Mouse (Mus musculus) embryonic facial prominence, embryonic 13.5 days (tissue): Measurements from ENCODE around the gene Gm28051. TPM values are rescaled to one million over a fixed set of nuclear protein-coding genes. Genes with fewer than 3 reads are reported as not detected.

Experiments used
- ATAC-seq: fragments of 200-750 bp; cut with Nextera tagmentation; 2 replicates; pipeline ENCODE4 v1.8.0; 2017; ENCODE audit warnings: low read depth; ENCODE audit not compliant: insufficient number of reproducible peaks, insufficient read depth, low FRiP score, low TSS enrichment
- H3K27ac ChIP-seq: fragments of 300-500 bp; sonication (generic); 2 replicates; pipeline ENCODE4 v1.5.1; 2015; ENCODE audit warnings: moderate library complexity, mild to moderate bottlenecking, inconsistent platforms
- H3K27me3 ChIP-seq: fragments of 300-500 bp; sonication (generic); 2 replicates; pipeline ENCODE4 v1.6.1; 2015; ENCODE audit warnings: mild to moderate bottlenecking, inconsistent platforms
- H3K36me3 ChIP-seq: fragments of 300-500 bp; sonication (generic); 2 replicates; pipeline ENCODE4 v1.6.1; 2015; ENCODE audit warnings: mild to moderate bottlenecking, inconsistent platforms
- H3K4me1 ChIP-seq: fragments of 300-500 bp; sonication (generic); 2 replicates; pipeline ENCODE4 v1.6.1; 2015; ENCODE audit warnings: inconsistent platforms
- H3K4me2 ChIP-seq: fragments of 300-500 bp; sonication (generic); 2 replicates; pipeline ENCODE4 v1.6.1; 2015; ENCODE audit warnings: moderate library complexity, mild to moderate bottlenecking, inconsistent platforms
- H3K4me3 ChIP-seq: fragments of 300-500 bp; sonication (generic); 2 replicates; pipeline ENCODE4 v1.5.1; 2015; ENCODE audit warnings: mild to moderate bottlenecking, inconsistent platforms
- H3K9ac ChIP-seq: fragments of 300-500 bp; sonication (generic); 2 replicates; pipeline ENCODE4 v1.6.1; 2015; ENCODE audit warnings: mild to moderate bottlenecking, inconsistent platforms
- H3K9me3 ChIP-seq: fragments of 300-500 bp; sonication (generic); 2 replicates; pipeline ENCODE4 v1.6.1; 2016; ENCODE audit warnings: inconsistent platforms
- WGBS: fragments of 180-500 bp; shearing (Covaris S2); methylation state at CpG from one replicate; pipeline ENCODE4 v1.1.7; 2015; ENCODE audit warnings: mixed read lengths; 5-methylcytosine and 5-hydroxymethylcytosine counted together
- polyA plus RNA-seq: library from polyadenylated mRNA; unstranded; fragments of >200 nt; fragmentation: Nextera tagmentation; extraction: Ambion mirVana; gene quantifications from 2 replicates; pipeline ENCODE4 v1.2.1, GENCODE M21; 2015

Gene Gm28051
- polyA plus RNA-seq, 1 experiment from 2014 or later: not detected

DNA sequence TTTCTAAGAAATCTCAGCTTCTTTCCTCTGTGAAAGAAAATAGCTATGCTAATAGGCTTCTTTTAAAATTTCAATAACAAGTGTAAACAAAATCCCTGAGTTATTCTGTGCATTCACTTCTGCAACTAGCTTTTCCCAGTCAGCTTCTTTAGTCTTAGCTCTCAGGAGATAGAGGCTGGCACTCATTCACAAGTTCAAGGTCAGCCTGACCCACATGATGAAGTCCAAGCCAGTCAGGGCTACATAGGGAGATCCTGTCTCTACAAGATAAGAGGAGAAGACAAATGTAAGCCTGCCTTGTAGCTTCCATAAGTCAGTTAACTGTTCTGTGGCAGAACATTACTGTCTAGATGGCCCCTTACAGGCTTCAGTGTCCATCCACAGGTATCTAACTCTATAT, 6.1 kb upstream of the Gm28051 start:
- Histone ChIP-seq H3K9ac (no peak overlapping the region), H3K27ac (no peak overlapping the region), H3K36me3 (peaks cover 42% of the 10 kb centered on the region), H3K4me2 (no peak overlapping the region), H3K4me3 (no peak overlapping the region), H3K9me3 (no peaks in the 10 kb centered on the region), H3K4me1 (peaks cover 9% of the 10 kb centered on the region), H3K27me3 (no peaks in the 10 kb centered on the region)
- ATAC-seq: no peak

- Histone ChIP-seq H3K9ac (no peak overlapping the region), H3K4me3 (no peak overlapping the region), H3K27ac (no peak overlapping the region), H3K27me3 (no peaks in the 10 kb centered on the region), H3K9me3 (no peaks in the 10 kb centered on the region), H3K4me2 (no peak overlapping the region), H3K36me3 (peaks cover 24% of the 10 kb centered on the region), H3K4me1 (peaks cover 14% of the 10 kb centered on the region)
- WGBS: 86% methylated on average over 3 of the region's 3 CpGs
- no peak for ATAC-seq
These were observed 4.1 kb upstream of the Gm28051 start for GRCm38 (mm10) chr12:102761668-102762067.

DNA sequence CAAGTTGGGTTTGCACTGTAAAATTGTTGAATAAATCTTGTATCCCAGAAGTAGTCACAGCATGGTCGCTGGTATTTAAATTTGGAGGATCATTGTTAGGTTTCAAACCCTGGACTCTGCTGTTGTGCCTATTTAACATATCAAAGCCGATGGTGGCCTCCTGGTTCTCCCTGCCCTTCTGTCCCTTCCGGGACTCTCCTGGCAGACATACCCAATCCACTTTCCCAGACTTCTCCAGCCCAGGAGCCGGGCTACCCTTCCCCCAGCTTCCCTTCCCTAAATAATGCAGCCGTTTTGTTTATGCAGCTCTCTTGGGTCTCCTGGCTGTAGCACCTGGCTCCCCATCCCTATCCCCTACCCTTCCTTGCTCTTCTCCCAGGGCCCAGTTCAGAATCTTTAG, 1.4 kb upstream of the Gm28051 start:
- 4% methylated on average over 5 of the region's 5 CpGs for WGBS
- Histone ChIP-seq H3K4me3 (peak overlapping the region; percentile 93), H3K27ac (no peak overlapping the region; the same call in 1 of the 2 replicates), H3K9ac (peak overlapping the region; percentile 87), H3K36me3 (peaks cover 5% of the 10 kb centered on the region), H3K9me3 (no peaks in the 10 kb centered on the region), H3K27me3 (no peaks in the 10 kb centered on the region), H3K4me1 (peaks cover 23% of the 10 kb centered on the region), H3K4me2 (peak overlapping the region; percentile 86)
- no peak for ATAC-seq

- Histone ChIP-seq H3K9me3 (no peaks in the 10 kb centered on the region), H3K4me2 (peak within 1 kb of the TSS; percentile 86), H3K36me3 (peaks cover 3% of the 10 kb centered on the region), H3K27me3 (no peaks in the 10 kb centered on the region), H3K9ac (peak within 1 kb of the TSS; percentile 87), H3K4me1 (peaks cover 23% of the 10 kb centered on the region), H3K27ac (peak within 1 kb of the TSS; percentile 87), H3K4me3 (peak within 1 kb of the TSS; percentile 93)
- ATAC-seq: no peak
- WGBS: under 1% methylated on average over 10 of the region's 10 CpGs
These were observed 815 bp upstream of the Gm28051 start, which contains the start of gene Gm20604 for GRCm38 (mm10) chr12:102758403-102758756. Gene Gm20604 (minus strand): TSS chr12:102758672.

DNA sequence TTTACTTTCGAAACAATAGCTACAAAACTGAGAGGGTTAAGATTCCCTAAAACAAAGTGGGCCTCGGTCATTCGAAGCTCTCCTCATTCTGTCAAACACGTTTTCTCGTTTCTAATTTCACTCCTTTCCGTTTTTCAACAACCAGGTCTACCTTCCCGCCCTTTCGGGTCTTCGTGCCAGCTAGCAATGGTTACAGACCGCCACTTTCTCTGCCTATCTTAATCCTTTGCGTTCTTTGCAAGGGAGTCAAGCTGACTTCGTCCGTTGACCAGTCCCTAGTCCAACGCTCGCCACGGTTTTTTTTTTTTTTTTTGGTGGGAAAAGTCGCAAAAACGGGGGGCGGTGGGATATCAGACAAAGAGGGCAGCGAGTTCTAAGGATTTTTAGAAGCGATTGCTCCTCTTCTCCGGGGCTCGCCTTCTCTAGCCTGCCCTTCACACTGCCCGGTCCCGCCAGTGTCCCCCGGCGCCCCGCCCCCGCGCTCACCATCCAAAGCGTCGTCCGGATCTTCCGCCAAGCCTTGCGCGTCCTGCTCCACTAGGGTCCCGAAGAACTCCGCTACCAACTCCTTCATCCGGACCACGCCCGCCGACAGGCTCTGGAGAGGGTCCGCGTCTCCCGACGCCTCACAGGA, 393 bp downstream of the Gm28051 start:
- H3K9me3 ChIP-seq: no peaks in the 10 kb centered on the region
- peaks cover 3% of the 10 kb centered on the region; the same call in 1 of the 2 replicates for H3K36me3 ChIP-seq
- H3K4me1 ChIP-seq: peaks cover 23% of the 10 kb centered on the region
- peak; percentile 77; the same call in 1 of the 2 replicates for ATAC-seq
- peak overlapping the region; percentile 87 for H3K27ac ChIP-seq
- peak overlapping the region; percentile 86 for H3K4me2 ChIP-seq
- peak overlapping the region; percentile 79 for H3K9ac ChIP-seq
- WGBS: under 1% methylated on average over 46 of the region's 46 CpGs
- peak overlapping the region; percentile 93 for H3K4me3 ChIP-seq
- H3K27me3 ChIP-seq: no peaks in the 10 kb centered on the region

DNA sequence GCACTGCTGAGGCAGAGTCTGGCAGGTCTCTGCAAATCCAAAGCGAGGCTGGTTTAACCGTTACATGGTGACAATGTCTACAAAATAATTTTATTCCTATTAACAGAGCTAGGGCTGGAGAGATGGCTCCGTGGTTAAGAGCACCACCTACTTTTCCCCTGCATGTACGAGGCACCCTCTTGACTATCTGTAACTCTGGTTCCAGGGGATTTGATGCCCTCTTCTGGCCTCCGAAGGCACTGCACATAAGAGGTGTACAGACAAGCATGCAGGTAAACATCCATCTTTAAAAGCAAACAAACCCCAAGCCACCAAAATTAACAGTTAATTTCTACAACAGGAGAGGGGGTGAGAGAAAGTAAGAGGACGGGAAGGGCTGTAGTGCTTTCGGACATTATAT, 1.3 kb downstream of the Gm28051 start:
- Histone ChIP-seq H3K9me3 (no peaks in the 10 kb centered on the region), H3K4me1 (peaks cover 23% of the 10 kb centered on the region), H3K9ac (peak overlapping the region; percentile 79; the same call in 1 of the 2 replicates), H3K4me2 (peak overlapping the region; percentile 86), H3K27me3 (no peaks in the 10 kb centered on the region), H3K36me3 (0 out of 2 replicates have a peak, but pooled peaks cover 3% of the 10 kb centered on the region), H3K4me3 (peak overlapping the region; percentile 93), H3K27ac (no peak overlapping the region)
- no peak for ATAC-seq
- WGBS: 84% methylated on average over 7 of the region's 7 CpGs

DNA sequence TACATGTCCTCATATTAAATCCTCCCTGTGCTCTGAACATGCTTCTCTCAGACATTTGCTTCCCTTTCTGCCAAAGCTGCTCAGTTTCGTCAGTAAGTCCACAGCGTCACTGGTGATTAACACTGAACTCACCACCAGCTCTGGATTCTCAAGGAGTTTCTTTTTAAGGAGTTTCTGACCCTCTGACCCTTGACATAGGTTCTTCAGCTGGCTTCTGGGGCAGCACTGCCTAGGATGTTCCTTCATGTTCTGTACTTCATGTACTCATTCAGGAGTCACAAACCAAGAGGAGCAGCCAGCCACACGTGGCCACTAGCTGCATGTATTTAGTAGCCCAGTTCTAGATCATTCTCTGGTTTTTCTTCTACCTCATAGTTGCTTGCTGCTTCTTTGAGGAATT, 9.3 kb downstream of the Gm28051 start:
- no peaks in the 10 kb centered on the region for H3K9me3 ChIP-seq
- H3K9ac ChIP-seq: no peak overlapping the region
- 87% methylated on average over 3 of the region's 3 CpGs for WGBS
- H3K27ac ChIP-seq: no peak overlapping the region
- H3K36me3 ChIP-seq: peaks cover 16% of the 10 kb centered on the region
- no peaks in the 10 kb centered on the region for H3K27me3 ChIP-seq
- H3K4me3 ChIP-seq: no peak overlapping the region
- ATAC-seq: no peak
- H3K4me2 ChIP-seq: no peak overlapping the region
- peaks cover 11% of the 10 kb centered on the region for H3K4me1 ChIP-seq

DNA sequence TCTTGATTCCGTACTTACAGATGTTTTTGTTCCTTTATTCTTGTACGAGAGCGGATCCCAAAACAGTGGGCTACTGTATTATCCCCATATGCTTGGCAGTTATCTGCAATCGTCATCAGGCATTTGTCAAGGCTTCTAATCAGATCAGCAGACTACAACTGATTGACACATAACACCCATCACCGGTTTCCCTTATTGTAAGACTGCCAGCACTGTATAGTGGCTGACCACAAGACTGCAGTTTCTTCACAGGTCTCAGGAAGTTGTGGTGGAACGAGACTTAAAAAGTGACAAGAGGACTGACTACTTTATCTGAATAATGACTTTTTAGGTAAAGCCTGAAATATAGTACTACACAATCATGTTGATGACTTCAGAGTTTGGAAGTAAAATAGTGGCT, 12.7 kb downstream of the Gm28051 start:
- H3K4me2 ChIP-seq: peak overlapping the region; percentile 85

DNA sequence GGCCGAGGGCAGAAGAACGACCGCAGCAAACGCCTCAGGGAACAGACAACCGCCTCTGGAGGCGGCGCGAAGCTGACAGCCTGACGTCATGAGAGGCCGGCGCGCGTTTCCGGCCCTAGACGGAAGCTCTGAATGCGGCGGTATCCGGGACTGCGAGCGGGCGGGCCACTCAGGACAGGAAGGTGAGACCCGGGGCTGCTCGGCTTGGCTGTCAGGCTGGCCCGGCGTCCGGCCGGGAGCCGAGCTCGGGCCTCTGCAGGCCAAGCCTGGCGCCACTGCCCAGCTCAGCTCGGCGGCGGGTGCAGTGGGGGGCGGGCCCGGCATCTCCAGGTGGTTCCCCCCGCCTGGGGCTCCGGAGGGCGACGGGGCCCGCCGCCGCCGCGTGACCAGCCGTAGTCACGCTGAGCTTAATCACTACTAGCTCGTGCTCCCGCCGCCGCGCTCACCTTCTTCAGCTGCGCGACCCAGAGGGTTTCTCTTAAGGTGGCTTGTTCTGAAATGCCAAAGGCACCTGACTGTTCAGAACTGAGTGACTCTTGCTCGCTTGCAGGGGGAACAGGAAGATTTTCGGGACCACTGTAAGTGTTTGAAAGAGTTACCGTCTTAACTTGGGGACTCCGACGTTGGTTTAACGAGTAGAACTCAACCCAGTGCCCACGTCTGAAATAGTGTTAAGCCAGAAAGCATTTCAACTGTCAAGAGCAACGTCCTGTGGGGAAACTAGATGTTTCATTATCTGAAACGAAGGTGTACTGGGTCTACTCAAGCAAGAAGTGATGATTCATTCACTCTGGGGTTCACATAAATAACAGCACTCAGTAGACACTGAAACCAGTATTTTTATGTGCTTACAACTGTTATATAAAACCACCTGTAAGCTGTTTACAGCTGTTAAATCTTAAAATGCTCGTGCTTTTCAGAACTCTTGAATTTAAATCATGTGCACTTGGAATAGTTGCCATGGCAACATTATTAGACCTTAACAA, 13.7 kb downstream of the Gm28051 start, which contains the start of the genes Moap1 and Tmem251:
Moap1 (minus strand) TSS at position 73 of the 986 bp plus-strand sequence.
Tmem251 (plus strand) TSS at position 174 of the 986 bp plus-strand sequence.
- Histone ChIP-seq H3K4me3 (peak within 1 kb of the TSS; percentile 78), H3K9me3 (no peaks in the 10 kb centered on the region), H3K36me3 (peaks cover 15% of the 10 kb centered on the region), H3K9ac (peak within 1 kb of the TSS; percentile 85), H3K27me3 (no peaks in the 10 kb centered on the region), H3K4me1 (peaks cover 18% of the 10 kb centered on the region), H3K27ac (peak within 1 kb of the TSS; percentile 93), H3K4me2 (peak within 1 kb of the TSS; percentile 85)
- ATAC-seq: peak; percentile 92
- under 1% methylated on average over 63 of the region's 63 CpGs for WGBS

More for the DNA sequence above, 12.7 kb downstream of the Gm28051 start:
- 49% methylated on average over 6 of the region's 6 CpGs for WGBS
- ATAC-seq: no peak
- Histone ChIP-seq H3K4me1 (peaks cover 18% of the 10 kb centered on the region), H3K4me3 (no peak overlapping the region), H3K9me3 (no peaks in the 10 kb centered on the region), H3K9ac (peak overlapping the region; percentile 85; the same call in 1 of the 2 replicates), H3K27ac (no peak overlapping the region), H3K36me3 (peaks cover 20% of the 10 kb centered on the region), H3K27me3 (no peaks in the 10 kb centered on the region)

GRCm38 (mm10) chr12:102743036-102743588, 14.5 kb downstream of the Gm28051 start:
- Histone ChIP-seq H3K4me3 (peak overlapping the region; percentile 78), H3K36me3 (peaks cover 10% of the 10 kb centered on the region), H3K4me1 (peaks cover 18% of the 10 kb centered on the region), H3K27ac (peak overlapping the region; percentile 93), H3K9ac (peak overlapping the region; percentile 85), H3K27me3 (no peaks in the 10 kb centered on the region), H3K9me3 (no peaks in the 10 kb centered on the region), H3K4me2 (peak overlapping the region; percentile 85)
- ATAC-seq: 0 out of 2 replicates have a peak, but pooled peaks have one; percentile 28
- WGBS: under 1% methylated on average over 33 of the region's 33 CpGs

DNA sequence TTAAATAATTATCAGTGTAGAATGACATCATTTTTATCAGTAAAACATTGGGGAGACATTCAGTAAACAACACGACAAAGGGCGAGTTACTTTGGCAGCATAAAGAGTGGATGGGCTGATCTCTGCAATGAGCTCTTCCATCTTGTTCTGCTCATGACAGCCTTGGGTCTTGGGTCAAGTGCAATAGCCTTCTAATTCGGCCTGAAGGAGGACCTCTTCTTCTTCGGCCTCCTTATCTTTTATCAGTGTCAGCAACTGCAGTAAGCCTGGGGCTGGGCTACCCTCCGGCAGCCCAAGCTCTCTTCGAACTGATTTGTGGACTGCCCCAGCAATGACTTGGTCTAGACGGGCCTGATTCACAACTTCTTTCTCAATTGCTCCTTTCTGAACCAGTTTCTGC, 15.5 kb downstream of the Gm28051 start:
- H3K9ac ChIP-seq: peak overlapping the region; percentile 85; the same call in 1 of the 2 replicates
- peak overlapping the region; percentile 85; the same call in 1 of the 2 replicates for H3K4me2 ChIP-seq
- no peak for ATAC-seq
- H3K27ac ChIP-seq: no peak overlapping the region
- no peaks in the 10 kb centered on the region for H3K27me3 ChIP-seq
- peaks cover 18% of the 10 kb centered on the region for H3K4me1 ChIP-seq
- H3K4me3 ChIP-seq: no peak overlapping the region
- peaks cover 7% of the 10 kb centered on the region; the same call in 1 of the 2 replicates for H3K36me3 ChIP-seq
- WGBS: 86% methylated on average over 7 of the region's 7 CpGs
- H3K9me3 ChIP-seq: no peaks in the 10 kb centered on the region
